Mouse (Mus musculus): ENCODE results near the gene Gtf3c3.

GRCm38 (mm10) chr1:54380978-54381914 is 57.5 kb downstream of the Gtf3c3 start:
- TF ChIP-seq CTCF (IDR thresholded peaks at IDR 0.05; ENCODE audit: low read depth), result peak; percentile 57; the same call in 1 of the 2 replicates
- TF ChIP-seq EP300 (IDR thresholded peaks at IDR 0.05; ENCODE audit: low read depth), result no peak
